Mouse (Mus musculus): Measurements from ENCODE around the gene Lmtk2. TPM values are rescaled to one million over a fixed set of nuclear protein-coding genes. Genes with fewer than 3 reads are reported as not detected.

The Lmtk2 gene
- total RNA-seq, 4 experiments from 2014 or later = 31.3 to 33.3 (median 32.0) TPM

DNA sequence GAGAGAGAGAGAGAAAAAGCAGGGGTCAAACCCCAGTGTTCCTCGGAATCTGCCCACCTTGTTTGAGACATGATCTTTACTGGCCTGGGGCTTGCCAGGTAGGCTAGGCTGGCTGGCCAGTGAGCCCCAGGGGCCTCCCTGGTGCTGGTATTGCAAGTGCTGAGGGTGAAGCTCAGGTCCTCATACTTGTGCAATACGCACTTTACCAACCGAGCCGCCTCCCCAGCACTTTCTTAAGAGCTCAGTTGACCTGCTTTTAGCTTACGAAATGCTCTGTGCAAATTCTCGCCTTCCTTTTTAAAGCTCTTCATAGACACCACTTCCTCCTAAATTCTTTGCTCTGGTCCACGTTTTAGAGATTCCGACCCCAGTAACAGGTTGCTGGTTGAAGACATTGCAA lies 9.0 kb downstream of the Lmtk2 start:
- DNase-seq (ENCODE audit: low spot score) = no peak

DNA sequence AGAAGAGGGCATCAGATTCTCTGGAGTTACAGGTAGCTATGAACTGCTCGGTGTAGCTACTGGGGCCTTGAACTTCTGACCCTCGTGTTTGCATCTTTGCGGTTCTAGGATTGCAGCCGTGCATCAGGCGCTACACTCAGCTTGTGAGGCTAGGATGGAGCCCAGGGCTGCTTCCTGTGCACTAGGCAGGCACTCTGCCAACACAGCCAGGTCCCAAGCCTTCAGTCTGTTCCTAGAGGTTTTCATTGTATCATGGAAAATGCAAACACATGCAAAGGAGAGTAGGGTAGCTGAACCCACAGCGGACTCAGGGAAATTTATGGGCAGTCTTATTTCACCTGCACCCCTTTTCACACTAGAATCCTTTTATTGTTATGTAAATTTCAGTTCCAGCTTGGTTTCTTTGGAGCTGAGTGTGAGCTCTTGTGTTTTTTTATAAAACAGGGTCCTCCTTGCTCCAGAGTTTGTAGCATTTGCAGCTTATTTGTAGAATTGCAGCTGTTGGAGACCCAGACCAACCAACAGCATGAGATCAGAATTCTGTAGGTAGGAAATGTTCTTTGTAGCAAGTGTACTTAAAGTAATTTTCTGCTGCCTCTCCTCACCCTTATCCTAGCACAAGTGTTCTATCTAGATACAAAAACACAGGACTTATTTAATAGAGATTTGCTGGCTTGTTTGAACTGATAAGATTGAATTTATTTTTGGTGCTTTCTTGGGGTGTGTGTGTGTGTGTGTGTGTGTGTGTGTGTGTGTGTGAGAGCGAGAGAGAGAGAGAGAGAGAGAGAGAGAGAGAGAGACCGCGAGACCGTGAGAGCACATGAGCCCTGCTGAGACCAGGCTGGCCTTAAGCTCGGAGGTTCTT lies 12.6 kb downstream of the Lmtk2 start:
- no peak for DNase-seq (ENCODE audit: low spot score)

DNA sequence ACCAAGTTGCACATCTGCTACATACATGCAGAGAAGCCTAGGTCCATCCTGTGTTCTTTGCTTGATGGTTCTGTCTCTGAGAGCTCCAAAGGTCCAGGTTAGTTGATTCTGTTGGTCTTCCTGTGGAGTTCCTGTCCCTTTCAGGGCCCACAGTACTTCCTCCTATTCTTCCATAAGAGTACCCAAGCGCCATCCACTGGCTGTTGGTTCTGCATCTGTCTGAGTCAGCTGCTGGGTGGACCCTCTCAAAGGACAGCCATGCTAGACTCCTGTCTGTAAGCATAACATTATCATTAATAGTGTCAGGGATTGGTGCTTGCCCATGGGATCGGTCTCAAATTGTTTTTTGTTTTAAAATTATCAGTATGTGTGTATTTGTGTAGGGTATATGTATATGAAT lies 13.8 kb downstream of the Lmtk2 start:
- no peak for DNase-seq (ENCODE audit: low spot score)

DNA sequence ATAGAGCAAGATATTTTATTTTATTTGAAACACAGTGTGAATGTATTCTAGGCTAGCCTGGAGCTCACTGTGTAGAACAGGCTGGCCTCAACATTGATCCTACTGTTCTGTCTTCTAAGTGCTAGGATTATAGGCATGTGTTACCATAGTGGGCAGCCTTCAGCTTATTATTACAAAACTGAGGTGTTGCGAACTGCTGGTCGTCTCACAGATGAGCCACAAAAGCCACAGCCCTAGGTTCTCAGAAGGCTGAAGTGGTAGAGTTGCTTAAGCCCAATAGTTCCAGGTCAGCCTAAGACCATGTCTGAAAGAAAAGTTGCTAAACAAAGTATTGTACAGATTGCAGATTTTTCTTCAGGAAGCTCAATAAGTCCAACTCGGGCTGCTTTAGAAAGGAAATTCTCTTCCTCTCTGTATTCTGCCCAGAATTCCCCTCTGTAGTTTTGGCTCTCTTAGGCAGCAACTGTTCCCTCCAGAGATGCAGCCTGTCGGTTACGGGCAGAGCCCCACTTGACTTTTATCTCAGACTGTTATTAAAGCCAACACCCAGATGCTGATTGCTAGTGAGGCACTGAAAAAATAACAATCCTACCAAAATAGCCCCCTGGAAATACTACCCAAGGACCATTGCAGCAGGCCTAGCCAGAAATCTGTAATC lies 14.9 kb downstream of the Lmtk2 start:
- DNase-seq (ENCODE audit: low spot score) = no peak

DNA sequence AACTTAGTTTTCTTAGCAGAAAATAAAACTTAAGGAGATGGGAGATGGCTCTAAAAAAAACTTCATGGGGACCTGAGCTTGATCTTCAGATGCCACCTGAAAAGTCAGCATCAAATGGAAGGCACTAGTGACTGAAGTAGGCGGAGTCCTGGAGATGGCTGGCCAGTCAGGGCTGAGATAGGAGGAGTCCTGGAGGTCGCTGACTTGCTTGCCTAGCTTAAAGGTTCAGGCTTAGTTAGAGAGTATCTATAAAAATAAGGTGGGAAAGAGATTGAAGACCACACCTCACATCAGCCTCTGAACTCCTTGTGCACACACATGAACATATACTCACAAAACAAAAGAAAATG lies 15.4 kb downstream of the Lmtk2 start:
- DNase-seq (ENCODE audit: low spot score) = no peak

DNA sequence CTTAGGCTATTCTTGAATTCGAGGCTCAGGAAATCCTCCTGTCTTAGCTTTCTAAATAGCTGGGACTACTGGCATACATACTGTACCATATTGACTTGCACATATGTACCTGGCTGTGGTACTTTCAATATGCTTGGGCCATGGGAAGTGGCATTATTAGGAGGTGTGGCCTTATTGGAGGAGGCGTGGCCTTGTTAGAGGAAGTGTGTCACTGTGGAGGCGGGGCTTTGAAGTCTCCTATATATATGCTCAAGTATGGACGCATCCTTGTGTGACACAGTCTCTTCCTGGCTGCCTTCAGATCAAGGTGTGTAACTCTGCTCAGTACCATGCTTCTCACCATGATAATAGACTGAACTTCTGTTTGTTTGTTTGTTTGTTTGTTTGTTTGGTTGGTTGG lies 18.0 kb downstream of the Lmtk2 start:
- no peak for DNase-seq (ENCODE audit: low spot score)

- DNase-seq (ENCODE audit: low spot score) = no peak
These were observed 19.1 kb downstream of the Lmtk2 start for GRCm38 (mm10) chr5:144119286-144119685.

DNA sequence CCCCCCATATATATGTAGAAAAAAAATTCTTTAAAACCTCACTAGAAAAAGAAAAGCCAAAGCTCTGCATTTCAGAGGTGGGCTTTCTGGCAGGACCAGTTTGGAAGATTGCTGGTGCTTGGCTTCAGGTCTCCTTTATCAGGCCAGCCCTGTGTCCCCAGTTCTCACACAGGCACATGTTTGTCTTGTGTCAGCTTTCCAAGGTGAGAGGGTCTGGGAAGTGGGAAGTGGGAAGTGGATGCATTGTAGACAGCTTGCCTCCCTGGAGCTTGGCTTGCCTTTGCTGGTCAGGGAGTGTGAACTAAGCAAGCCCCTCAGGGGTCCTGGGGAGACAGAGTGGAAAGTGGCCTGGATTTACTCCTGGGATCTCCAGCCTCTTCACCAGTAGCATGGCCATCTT lies 21.3 kb downstream of the Lmtk2 start:
- DNase-seq (ENCODE audit: low spot score) = no peak

DNA sequence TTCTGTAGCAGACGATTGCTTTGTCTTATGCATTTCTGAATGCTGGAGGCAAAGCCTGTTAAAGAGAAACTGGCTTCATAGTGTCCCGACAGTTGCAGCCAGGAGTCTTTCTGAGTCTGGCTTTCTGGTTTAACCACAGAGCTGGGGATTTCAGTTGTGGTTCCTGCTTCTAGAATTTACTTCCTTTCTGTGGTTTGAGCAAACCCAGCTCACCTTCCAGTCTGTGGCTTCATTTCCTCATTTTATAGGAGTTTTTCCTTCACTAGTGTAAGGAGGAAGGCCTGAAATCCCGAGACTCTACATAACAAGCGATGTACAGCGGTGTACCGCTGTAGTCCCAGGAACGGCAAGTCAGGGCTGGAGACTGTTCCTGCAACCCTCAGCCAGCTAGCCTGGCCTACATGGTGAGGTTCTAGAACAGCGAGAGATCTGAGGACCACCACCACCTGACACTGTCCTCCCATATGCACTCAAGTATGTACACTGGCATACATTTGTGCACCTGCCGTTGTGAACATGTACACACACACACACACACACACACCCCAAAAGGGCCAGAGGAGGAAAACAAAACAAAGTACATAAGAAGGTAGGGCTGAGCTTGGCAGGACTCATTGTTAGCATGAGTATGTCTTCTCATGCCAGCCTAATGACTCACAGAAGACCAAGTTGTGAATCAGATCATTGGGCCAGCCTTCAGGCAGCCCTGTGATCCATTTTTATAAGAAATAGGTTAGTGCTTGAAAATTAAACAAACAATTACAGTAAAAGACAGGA lies 25.9 kb downstream of the Lmtk2 start:
- DNase-seq (ENCODE audit: low spot score) = peak; percentile 43

GRCm38 (mm10) chr5:144143531-144143930 lies 43.3 kb downstream of the Lmtk2 start:
- DNase-seq (ENCODE audit: low spot score) = no peak

- DNase-seq (ENCODE audit: low spot score) = no peak
These were observed 46.7 kb downstream of the Lmtk2 start for GRCm38 (mm10) chr5:144146898-144147297.

GRCm38 (mm10) chr5:144149530-144149929 lies 49.3 kb downstream of the Lmtk2 start:
- no peak for DNase-seq (ENCODE audit: low spot score)

DNA sequence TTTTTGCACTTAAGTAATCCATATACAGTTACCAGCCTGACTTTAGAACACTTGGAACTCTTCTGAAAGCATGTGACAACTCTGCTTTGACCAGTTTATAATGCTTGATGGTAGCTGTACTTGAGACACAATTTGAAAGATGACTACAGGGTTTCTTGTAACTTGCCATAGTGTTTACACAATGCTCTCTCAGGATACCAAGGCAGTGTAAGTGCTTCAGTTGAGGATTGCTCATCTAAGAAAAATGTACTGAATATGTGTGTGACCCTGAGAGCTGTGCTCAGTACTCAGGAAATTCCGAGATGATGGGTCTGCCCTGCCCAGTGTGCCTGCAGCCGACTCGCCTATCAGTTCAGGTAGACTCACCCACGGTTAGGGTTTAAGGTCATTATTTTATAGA lies 51.0 kb downstream of the Lmtk2 start:
- no peak for DNase-seq (ENCODE audit: low spot score)

- peak; percentile 81 for DNase-seq (ENCODE audit: low spot score)
These were observed 54.3 kb downstream of the Lmtk2 start for GRCm38 (mm10) chr5:144154528-144154927.

GRCm38 (mm10) chr5:144158604-144159003 lies 58.4 kb downstream of the Lmtk2 start:
- peak; percentile 83 for DNase-seq (ENCODE audit: low spot score)

DNA sequence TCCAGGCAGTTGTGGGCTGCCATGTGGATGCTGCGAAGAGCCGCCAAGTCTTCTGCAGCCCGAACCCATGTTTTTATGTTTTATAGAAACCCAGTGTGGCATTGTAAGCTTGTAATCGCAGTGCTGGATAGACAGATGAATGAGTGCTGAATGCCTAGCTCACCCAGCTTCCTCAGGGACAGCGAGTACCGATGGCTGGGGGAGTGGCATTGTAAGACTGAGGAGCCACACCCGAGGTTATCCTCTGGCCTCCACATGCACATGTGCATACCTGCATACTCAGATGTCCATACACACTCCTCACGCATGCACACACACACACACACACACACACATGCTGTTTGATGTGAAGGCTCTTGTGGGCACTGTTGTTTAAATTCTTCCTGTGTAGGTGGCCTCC lies 58.9 kb downstream of the Lmtk2 start:
- DNase-seq (ENCODE audit: low spot score) = no peak

DNA sequence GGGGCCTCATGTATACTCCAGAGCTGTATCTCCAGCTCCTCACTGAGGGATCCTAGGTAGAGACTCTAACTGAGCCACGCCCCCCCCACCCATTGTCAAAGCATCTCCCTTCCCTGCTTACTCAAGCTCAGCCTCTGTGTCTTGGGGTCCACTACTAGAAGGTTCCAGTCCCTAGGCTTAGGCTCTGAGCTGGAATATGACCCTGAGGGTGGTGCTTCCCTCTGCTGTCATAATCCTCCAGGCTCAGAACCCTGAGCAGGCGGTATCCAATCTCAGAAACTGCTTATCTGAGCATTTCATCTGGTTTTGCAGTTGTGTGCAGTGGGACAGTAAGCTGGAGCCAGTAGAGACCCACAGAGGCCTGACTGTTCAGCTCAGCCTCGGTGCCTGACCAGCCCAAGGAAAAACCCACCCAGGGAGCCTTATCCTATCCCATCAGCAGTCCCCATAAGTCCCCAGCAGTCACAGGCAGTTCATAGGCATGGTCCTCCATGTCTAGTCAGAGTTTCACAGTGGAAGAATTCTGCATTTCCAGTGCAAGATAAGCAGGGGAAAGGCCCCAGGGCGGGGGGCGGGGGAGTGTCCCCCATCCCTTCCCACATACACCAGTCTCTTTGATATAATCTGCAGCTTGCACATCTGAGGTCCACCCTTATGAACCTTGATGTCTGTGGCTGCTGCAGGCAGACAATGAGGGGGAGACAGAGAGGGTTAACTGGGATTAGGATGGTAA lies 62.0 kb downstream of the Lmtk2 start:
- no peak for DNase-seq (ENCODE audit: low spot score)

DNA sequence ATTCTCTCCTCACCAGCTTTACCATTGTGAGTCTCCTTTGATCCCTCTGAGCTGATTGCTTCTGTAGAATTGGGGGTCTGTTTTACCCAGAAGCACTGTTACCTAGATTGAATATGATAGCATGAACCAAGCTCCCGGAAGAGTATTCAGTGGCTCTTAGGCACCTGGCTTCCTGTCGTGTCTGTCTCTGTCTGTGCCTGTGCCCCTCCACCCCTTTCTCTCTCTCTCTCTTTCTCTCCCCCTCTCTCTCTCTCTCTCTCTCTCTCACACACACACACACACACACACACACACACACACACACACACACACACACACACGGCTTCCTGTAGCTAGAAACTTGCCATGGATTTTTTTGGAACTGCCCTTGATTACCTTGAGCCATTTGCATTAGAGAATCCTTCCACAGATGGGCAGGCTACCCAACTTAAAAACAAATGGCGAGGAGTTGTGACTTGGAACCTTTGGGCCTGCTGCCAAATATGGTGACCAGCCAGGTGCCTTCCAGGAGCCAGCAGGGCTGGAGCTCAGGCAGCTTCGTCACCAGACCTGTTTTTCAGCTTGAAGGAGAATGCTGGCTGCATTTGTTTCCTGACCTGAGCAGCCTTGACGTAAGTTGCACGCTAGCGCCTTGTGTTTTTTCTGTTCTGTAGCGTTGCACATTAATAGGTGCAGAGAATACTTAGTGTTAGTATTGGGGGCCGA lies 62.7 kb downstream of the Lmtk2 start:
- DNase-seq (ENCODE audit: low spot score) = no peak

DNA sequence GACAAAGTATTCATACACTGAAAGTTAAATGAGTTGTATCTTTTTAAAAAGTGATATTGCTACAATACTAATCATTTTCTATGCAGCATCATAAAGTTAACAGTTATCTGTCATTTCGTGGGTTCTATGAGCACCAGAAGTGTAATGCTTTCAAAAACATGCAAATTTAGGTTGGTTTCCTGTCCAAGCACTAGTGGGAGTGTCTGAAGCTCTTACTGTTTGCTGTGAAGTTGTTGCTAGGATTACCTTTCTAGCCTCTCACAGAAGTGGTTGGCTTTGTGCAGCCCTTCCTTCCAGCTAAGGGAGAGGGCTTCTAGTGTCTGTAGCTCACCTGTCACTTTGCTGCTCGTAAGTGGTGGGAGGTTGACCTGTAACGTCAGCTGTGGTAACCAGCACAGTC lies 65.5 kb downstream of the Lmtk2 start:
- DNase-seq (ENCODE audit: low spot score) = no peak

DNA sequence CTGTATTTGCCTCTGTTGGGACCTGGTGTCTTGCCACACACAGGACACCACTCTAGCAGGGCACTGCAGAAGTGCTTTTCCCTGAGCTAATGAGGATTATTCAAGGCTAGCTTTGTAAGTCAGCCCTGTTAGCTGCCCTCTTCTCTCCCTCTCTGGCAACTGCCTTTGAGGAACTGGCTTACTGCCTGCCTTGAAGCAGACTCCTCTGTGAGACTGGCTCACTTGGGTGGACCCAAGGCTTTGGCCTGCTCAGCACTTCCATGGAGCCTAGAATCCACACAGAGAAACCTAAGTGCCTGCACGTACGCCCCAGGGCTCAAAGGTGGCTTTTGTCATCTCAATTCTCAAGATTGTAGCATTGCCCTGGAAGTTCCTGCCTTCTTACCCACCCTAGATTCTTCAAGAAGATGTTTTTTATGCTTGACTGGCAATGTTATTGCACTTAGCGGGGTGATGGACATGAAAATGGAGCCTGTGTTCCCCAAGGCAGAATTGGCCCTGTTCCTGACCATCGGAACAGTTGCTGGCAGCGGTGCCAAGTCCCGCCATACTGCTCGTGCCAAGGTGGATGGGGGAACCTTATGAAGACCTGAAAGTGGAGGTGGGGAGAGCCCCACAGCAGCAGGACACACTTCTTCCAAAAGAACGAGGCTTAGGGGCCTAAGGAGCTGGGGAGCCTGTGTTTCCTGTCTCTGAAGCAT lies 69.2 kb downstream of the Lmtk2 start:
- no peak for DNase-seq (ENCODE audit: low spot score)

DNA sequence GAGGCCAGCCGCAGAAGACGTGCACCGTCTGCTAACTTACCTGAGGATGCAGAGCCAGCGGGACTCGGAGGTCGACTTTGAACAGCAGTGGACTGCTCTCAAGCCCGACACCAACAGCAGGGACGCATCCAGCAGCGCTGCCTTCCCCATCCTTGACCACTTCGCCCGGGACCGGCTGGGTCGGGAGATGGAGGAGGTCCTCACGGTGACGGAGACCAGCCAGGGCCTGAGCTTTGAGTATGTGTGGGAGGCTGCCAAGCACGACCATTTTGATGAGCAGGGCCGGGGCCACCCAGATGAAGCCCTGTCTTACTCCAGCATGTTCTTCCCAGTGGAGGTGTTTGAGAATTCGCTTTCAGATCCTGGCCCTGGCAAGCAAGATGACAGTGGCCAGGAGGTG lies 73.4 kb downstream of the Lmtk2 start:
- DNase-seq (ENCODE audit: low spot score) = no peak
